Mouse (Mus musculus) cerebellum, postnatal 25 days (tissue): ENCODE measurements around the gene Bmi1.

ENCODE experiments used
- DNase-seq, 2 experiments: peaks; one replicate each; pipeline ENCODE4 v3.0.0; 2021; ENCODE audit warnings: mixed read lengths in 2 of 2

Bmi1 gene

DNA sequence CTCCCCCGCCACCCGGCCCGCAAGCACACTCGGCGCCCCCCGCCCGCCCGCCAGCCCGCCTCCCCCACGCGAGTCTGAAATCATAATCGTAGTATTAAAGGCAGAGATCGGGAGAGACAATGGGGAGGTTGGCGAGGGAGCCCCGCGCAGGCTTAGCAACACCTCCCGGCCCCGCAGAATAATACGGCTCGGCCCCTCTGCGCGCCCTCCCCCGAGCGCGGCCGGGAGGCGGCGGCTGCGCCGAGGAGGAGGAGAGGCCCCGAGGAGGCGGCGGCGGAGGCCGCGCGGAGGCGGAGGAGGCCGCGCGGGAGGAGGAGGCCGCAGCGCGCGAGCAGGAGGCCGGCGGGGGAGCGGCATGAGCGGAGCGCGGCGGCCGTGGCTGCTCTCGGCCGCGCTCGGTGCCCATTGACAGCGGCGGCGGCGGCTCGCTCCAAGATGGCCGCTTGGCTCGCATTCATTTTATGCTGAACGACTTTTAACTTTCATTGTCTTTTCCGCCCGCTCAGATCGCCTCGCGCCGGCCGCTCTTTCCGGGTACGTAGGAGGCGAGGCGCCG is at the start of gene Bmi1:
Bmi1 (plus strand) TSS at position 83 of the 556 bp plus-strand sequence.
- DNase-seq: peak; percentile 83 to 84

DNA sequence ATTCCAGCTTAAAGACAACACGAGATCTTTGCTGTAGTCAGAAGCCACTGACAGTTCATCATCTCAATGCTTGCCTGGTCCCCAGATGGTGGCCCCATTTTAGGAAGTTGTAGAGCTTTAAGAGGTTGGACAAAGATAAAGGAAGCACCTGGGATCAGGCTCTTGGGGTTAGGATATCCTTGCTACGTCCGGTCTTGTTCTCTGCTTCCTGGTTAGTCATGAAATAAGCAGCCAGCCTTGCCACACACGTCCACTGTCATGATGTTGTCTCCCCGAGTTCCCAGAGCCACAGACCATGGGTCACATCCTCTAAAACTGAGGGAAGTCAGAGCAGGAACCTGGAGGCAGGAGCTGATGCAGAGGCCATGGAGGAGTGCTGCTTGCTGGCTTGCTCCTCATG is 46.3 kb upstream of the Bmi1 start:
- DNase-seq: no peak

DNA sequence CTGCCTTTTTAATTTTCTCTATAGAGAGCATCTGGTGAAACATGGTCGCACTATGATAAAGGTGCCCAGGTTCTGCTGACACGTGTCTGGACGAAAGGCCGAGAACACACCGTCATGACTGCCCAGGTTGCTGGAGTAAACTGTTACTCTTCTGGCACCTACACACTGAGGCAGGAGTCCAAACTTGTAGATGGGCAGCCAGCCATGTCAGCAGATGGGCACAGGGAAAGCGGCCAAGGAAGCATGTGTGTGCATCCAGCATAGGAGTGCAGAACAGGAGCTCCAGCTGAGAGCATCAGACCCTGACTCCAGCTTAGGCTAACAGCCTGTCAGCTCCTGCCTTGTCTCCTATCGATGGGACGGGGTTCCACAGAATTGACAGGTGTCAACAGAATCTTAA is 41.8 kb upstream of the Bmi1 start:
- DNase-seq: peak; percentile 98 to 99

DNA sequence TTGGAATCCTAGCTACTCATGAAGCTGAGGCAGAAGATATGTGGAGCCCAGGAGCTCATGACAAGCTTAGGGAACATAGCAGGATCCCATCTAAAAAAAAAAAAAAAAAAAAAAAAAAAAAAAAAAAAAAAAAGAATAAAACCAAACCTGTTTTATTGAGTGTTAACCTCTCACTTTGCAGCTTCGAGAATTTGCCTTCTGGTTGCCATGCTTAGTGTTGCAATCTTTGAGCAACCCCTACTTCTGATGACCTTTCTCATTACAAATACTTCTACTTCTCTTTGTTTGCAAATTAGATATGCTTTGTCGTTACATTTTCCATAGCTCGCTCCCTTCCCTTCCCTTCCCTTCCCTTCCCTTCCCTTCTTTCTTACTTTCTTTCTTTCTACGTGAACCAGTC is 28.3 kb upstream of the Bmi1 start:
- no peak for DNase-seq

DNA sequence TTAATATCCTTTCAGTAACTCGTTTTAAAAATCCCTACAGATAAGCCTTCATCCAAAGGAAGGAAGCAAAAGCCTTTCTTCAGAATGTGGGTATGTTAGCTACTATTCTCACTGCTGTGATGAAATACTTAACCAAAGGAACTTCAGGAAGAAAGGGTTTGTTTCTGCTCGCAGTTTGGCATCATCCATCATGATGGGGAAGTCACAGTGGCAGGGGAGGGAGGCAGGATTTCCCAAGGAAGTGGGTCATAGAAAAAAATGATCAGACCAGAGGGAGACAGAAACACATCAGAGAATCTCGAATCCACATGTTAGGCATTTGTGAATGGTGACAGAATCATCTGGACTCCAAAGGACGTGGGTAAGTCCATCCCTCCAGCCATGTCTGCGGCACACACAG is 22.0 kb upstream of the Bmi1 start:
- DNase-seq: no peak

DNA sequence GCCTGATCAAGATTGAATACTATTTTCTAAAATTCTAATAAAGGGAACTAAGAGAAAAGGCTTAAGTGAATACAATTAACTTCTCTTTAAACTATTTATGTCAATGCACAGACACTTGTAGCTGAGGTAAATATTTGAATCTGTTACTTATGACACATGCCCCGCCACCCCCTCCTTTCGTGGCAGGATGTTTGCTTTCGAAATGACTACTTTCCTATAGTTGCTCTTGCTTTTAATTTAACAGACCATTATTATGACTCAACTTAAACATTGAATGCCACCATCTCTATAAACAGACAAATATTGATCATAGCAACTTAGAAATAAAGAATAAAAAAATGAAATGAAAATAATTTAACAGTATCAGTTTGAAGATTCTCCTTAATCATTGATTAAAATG is 12.8 kb upstream of the Bmi1 start:
- no peak for DNase-seq

DNA sequence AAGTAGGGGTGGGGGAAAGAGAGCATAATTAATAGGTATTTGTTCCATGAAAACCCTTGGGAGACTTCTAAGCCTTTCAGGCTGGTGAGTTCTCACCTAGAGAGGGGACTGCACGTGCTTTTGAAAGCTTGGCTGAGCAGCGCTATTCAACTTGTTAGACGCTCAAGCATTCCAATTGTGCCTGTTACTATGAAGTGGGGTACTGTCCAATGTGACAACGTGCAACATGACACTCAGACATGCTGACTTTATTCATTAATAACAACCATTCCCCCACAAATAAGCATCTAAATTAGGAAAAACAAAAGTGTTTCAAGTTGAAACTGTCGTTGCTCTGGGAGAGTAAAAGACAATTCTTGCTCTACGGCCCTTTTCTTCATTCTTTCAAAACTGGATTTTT is 5.8 kb upstream of the Bmi1 start:
- DNase-seq: no peak

DNA sequence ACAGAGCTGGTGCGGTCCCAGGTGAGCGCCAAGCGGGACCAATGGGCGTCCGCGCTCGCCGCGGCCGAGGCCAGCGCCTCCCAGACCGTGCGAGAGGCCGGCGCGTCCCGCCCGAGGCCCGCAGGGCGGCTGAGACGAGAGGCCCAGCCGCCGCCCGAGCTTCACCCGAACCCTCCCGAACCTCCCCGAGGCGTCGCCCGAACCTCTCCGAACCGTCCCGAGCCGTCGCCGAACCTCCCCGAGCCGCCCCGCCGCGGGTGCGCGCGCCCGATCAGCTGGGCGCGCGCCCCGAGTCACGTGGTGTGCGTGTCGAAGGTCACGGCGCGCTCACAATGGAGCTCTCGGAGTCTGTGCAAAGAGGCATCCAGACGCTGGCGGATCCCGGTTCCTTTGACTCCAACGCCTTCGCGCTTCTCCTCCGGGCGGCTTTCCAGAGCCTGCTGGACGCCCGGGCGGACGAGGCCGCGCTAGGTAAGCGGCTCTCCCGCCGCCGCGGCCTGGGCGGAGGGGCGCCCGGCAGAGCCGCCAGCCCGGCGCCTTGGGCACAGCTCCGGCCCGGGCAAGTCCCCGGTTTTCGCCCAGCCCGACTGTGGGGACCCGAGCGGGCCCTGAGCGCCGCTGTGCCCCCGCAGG is 4.6 kb upstream of the Bmi1 start, which contains the start of gene Commd3:
Commd3 (plus strand) TSS at position 252 of the 633 bp plus-strand sequence.
- DNase-seq: peak; percentile 98 to 100

DNA sequence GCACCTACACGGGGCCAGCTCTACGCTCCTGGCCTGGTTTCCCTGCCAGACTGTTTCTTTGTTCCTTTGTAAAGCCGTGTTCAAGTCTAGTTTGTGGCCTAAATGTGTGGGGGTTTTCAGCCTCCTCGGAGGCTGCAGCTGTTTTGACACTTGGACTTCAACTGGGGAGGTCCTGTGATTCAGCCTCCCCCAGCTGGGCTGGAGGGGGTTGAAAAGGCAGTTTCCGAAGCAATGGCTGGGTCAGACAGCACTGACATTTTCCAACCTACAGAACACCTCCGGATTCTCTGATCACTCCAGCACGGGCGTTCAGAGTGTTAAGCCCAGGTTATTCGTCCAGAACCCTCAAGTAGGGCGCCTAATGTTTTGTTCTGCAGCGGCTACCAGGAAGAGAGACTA is 4.1 kb upstream of the Bmi1 start:
- no peak for DNase-seq

DNA sequence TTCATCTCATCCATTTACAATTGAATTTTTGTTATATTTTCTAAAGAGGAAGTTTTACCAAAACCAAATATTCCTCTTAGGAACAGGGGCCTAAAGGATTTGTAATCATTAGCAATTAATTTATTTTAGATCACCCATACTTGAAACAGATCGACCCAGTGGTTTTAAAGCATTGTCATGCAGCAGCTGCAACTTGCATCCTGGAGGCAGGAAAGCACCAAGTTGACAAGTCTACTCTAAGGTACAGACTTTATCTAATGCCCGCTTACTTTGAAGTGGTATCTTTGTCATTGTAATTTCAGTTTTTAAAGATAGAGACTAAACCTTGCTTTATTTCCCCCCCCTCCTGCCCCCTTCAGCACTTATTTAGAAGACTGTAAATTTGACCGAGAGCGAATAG is 3.1 kb upstream of the Bmi1 start:
- DNase-seq: no peak

DNA sequence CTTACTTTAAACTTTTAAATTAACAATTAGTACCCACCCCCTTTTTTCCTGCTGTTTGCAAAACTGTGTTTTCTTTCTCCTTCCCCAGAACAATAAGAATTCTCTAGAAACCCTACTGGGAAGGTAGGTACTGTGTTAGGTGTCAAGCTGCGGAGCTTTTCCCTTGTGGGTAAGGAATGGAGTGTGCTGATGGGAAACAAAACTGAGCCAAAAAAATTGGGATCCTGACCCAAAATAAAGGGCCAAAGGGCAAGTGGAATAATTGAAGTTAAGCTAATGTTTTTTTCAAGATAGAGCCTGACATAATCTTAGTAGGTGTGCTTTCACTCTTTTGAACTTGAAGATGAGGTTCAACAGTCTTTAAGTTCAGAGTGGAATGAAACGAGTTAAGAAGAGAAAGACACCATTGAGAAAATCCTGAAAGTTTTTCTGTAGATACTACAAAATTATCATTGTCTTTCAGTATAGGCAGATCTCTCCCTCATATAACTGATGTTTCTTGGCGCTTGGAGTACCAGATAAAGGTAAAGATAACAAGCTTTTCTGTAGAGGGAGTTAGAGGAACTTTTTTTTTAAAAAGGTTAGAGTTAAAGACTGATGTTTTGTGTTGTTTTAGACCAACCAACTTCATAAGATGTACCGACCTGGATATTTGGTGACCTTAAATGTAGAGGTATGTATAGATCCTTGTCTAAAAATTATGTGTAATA is 2.5 kb upstream of the Bmi1 start:
- no peak for DNase-seq

DNA sequence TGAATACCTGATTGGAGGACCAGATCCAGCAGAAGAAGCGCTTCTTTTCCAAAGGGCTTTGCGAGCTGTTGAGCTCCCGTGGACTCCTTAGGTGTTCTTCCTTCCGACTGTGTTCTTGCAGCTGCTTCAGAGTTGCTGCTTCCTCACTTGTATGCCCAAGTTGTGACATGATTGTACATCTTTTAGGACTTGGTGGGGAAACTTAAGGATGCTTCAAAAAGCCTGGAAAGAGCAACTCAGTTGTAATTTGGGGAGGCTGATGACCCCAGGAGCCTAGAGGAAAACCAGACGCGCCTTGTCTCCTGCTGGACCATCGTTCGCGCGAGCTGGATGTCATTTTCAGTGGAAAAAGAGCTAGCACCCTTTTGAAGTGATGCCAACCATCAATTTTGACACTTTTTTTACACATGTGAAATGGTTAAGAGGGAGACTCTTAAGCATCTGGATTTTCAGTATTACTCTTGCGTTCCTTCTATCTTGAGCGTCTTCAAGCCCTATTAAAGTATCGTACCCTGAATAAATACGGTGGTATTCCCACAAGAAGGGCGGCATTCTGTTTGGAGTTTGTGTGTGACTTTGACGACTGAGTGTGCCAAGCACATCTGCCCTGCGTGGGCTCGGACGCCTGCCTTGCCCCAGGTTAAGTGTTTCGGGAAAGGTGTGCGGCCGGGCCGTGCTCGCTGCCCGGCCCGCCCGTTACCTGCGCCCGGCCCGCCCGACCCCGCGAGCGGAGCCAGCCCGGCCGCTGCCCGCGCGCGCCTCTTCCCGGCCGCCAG is 949 bp upstream of the Bmi1 start:
- DNase-seq: no peak

DNA sequence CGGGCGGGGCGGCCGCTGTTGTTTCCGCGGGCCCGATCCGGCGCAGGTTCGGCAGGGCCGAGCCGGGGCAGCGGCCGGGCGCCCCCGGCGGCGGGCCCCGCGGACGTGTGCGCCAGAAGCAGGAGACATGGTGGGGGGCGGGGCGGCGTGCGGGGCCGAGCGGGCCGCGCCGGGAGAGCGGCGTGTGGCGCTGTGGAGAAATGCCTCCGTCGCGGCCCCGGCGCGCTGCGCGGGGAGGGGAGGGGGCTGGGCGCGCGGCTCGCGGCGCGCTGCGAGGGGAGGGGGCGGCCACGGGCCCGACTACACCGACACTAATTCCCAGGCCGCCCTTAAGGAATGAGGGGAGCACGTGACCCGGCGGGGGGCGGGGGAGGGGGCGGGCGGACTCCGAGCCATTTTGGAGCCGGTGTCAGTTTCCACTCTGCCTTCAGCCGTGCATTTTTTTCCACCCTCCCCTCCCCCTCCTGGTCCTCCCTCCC is 322 bp upstream of the Bmi1 start:
- DNase-seq: peak; percentile 83 to 91

DNA sequence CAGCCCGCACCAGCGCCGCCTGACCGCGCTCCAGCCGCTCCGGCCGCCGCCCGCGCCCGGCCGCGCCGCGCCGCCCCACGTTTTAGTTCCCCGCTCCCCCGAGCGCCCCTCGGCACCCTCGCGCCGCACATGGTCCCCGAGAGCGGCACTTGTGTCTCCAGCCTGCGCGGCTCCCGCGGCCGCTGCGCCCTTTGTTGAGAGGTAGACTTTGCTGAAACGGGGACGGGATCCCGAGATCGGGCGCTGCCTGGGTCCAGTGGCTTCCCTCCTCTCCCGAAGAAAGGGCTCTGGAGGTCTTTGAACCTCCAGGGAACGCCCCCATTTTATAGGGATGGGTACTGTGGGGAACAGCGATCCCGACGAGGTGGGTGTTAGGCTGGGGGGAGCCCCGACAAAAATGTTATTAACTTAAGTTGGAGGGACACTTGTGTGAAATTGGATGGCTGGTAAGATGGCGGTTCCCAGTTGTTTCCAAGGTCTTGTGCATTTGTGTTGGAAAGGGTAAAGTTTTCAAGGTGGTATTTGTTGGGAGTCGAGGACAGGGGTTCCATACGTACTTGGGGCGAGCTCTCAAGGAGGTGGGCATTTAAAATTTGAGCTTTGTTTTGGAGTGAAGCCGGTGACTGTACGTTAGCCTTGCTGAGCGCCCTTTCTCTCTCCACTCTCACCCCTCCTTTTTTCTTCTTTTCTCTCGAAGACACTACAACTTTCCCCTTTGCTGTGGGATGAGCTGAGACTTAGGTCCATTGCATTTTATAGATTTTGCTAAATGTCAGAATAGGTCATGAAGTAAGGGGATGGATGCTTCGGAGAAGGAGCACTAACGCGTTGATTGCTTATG is 1.0 kb downstream of the Bmi1 start:
- DNase-seq: peak; percentile 72 to 73

DNA sequence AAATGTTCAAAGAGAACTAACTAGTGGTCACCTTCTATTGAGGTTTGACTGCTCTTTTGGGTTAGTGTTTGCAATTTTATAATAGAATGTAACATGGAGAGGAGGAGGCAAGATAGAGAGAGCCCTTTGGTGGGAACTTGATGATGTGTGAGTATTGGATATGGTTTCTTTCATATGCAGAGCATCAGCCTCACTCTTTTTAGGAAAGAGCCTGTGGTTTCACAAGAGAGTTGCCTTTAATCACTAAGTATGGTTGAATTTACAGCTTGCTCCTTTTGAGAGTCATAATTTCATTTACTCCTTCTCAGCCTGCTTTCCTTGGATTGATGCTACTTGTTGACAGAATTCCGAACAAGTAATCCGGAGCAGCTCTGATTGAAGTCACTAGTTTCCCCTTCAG is 2.9 kb downstream of the Bmi1 start:
- no peak for DNase-seq

DNA sequence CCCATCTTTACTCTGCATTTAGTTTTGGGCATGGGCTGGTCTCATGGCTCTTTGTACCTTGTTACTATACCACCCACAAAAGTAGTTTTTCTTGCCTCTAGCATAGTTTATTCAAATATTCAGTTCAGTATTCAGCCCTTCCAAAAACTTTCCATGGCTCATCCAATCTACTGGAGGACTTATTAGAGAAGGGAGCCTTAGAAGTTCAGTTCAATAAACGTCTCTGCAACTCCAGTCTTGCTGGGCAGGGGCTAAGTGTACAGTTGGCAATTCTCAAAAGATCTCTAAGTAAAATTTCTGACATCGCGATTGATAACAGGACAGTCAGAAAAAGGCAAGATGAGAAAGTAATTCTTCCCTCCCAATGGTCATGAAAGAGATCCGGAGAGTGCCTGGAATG is 3.7 kb downstream of the Bmi1 start:
- DNase-seq: no peak

DNA sequence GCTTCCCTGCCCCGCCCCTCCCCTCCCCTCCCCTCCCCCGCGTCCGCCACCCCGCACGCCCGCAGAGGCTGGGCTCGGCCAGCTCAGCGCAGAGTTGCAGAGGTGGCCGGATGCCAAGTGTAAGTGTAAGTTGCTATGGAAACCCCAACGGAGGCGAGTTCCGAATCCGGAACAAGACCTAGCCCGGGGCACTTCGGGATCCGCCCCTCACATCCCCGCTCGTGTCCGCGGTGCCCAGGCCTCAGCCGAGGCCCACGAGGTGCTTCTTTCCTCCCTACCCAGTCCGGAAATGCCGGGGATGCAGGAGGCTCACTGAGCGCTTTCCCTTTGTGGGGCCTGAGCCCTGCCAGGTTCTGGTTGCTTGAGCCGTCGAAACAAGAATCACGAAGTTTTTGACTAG is 4.1 kb downstream of the Bmi1 start:
- DNase-seq: peak; percentile 33 to 60

DNA sequence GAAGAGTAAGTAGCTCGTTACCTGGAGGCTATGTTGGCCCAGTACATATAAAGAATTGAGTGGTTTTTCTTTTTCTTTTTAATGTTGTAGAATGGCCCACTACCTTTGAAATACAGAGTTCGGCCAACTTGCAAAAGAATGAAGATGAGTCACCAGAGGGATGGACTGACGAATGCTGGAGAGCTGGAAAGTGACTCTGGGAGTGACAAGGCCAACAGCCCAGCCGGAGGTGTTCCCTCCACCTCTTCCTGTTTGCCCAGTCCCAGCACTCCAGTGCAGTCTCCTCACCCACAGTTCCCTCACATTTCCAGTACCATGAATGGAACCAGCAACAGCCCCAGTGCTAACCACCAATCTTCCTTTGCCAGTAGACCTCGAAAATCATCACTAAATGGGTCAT is 7.2 kb downstream of the Bmi1 start:
- no peak for DNase-seq

DNA sequence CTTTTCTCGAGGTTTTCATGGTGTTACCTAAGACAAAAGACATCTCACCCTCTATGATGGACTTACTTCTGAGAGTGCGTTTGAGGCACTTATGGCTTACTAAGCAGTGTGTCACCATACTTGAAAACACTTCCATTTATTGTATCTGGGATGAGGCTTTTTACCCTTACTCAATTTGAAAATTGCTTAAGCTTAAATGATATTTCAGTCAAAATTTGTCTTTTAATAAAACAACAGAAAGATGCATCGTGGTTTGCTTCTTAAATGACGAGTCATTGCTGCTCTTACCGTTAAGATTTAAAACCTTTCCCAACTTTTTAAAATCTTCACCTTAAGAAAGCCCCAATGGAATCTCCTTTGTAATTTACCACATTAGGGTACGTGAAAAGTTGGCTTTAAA is 9.6 kb downstream of the Bmi1 start:
- no peak for DNase-seq

DNA sequence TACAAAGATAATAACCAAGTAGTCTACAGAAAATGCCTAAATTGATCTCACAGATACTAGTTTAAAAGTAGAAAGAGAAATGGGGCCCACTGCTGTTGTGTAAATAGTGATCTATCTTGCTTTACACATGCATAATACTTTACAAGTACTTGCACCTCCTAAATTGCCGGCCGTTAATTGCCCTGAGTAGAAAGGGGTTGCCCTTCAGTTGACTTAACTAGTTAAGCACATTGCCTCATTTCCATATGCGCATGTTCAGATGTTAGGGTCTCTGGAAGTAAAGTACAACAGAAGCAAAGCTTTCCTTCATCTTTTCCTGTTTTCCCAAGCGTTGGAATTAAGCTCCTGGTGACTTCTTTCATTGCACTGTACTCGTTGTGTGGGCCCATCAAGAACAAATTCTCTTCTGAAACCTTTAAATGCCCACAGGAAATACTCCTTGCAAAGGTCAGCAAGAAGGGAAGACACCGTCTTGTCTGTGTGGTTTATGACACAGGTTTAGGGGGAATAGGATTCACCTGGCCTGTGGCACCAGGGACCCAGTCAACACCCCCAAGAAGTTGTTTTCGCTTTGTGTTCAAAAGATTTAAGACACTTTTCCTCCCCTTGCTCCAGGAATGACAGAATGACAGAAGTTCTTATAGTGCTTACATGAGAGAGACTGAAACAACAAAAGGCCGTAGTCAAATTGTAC is 10.2 kb downstream of the Bmi1 start:
- DNase-seq: no peak

DNA sequence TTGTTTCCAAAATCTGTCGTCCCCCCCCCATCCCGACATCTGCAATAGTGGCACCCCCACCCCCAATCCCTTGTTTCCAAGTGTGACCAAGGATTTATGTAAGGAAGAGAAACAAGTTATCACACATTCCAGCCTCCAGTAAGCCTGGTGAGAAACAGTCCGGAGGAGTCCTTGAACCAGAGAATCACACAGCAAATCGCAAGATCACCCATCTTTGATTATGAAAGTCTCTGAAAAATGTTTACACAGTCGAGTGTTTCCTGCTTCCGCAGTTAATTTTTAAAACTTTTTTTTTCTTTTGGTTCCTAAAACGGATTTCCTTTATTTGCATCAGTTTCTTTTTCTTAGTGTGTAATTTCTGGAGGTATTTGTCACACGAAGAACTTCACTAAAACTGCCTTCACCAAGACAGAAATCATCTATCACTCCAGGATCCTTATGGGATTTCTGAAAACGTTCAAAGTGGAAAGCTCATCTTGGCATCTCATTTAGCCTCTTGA is 10.9 kb downstream of the Bmi1 start:
- no peak for DNase-seq

DNA sequence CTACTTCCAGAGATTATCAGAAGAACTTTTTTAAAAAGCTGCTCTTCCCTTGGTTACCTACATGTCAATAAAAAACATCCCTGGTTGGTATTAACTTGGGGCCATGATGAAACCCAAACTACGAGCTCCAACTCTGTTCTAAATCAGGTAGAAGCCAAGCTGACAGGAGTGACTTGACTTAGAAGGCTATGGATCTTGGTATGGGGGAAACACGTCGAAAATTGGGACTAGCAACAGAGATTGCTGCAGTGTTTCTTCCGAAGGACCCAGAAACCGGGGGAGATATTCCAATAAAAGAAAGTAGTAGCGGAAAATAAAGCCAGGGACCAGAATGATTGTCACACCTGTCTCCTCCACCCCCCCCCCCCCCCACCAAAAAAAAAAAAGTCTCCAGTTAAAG is 11.5 kb downstream of the Bmi1 start:
- DNase-seq: no peak
